Mouse (Mus musculus) heart, postnatal 0 days (tissue): ENCODE measurements around the gene Nupr1. TPM values are rescaled to one million over a fixed set of nuclear protein-coding genes. Genes with fewer than 3 reads are reported as not detected.

Experiments used
- ATAC-seq: fragments of 200-750 bp; cut with Nextera tagmentation; 2 replicates; pipeline ENCODE4 v1.8.0; 2017; ENCODE audit warnings: low read depth, moderate number of reproducible peaks, moderate library complexity; ENCODE audit not compliant: insufficient read depth
- DNase-seq: peaks from one replicate; pipeline ENCODE4 v3.0.0-alpha.2; 2016; ENCODE audit warnings: low spot score
- H3K27ac ChIP-seq: fragments of 300-500 bp; sonication (generic); 2 replicates; pipeline ENCODE4 v1.5.1; 2014; ENCODE audit warnings: low read depth, mild to moderate bottlenecking
- H3K27me3 ChIP-seq: fragments of 300-500 bp; sonication (generic); 2 replicates; pipeline ENCODE4 v1.6.1; 2014; ENCODE audit warnings: low read length, mixed read lengths; ENCODE audit not compliant: control insufficient read depth, insufficient read depth
- H3K36me3 ChIP-seq: fragments of 300-500 bp; sonication (generic); replicated peaks from 2 replicates; pipeline ENCODE4 v1.6.1; 2014; ENCODE audit warnings: low read length, mixed read lengths; ENCODE audit not compliant: control insufficient read depth, insufficient read depth
- H3K4me1 ChIP-seq: fragments of 300-500 bp; sonication (generic); 2 replicates; pipeline ENCODE4 v1.6.1; 2014; ENCODE audit warnings: antibody characterized with exemption; ENCODE audit not compliant: control insufficient read depth, insufficient read depth
- H3K4me2 ChIP-seq: fragments of 300-500 bp; sonication (generic); 2 replicates; pipeline ENCODE4 v1.6.1; 2014; ENCODE audit warnings: low read depth, mild to moderate bottlenecking, low read length, moderate library complexity
- H3K4me3 ChIP-seq: fragments of 300-500 bp; sonication (generic); 2 replicates; pipeline ENCODE4 v1.5.1; 2014; ENCODE audit warnings: low read depth, low read length
- H3K9ac ChIP-seq: fragments of 300-500 bp; sonication (generic); replicated peaks from 2 replicates; pipeline ENCODE4 v1.6.1; 2014; ENCODE audit warnings: low read depth, low read length, mixed read lengths
- H3K9me3 ChIP-seq: fragments of 300-500 bp; sonication (generic); replicated peaks from 2 replicates; pipeline ENCODE4 v1.6.1; 2016; ENCODE audit warnings: low read length; ENCODE audit not compliant: control insufficient read depth
- CTCF ChIP-seq: IDR thresholded peaks from 2 replicates; pipeline ENCODE4 v1.5.1; 2016; ENCODE audit warnings: antibody characterized with exemption, control low read depth, low read depth
- EP300 ChIP-seq: IDR thresholded peaks from 2 replicates; pipeline ENCODE4 v1.6.1; 2016; ENCODE audit warnings: antibody characterized with exemption, low read depth
- WGBS: fragments of 180-500 bp; shearing (Covaris S2); extraction: QIAGEN DNeasy Blood & Tissue Kit; methylation state at CpG from one replicate; pipeline ENCODE4 v1.1.7; 2014; 5-methylcytosine and 5-hydroxymethylcytosine counted together
- polyA plus RNA-seq: library from polyadenylated mRNA; unstranded; fragments of >200 nt; fragmentation: Nextera tagmentation; extraction: Ambion mirVana; gene quantifications from 2 replicates; pipeline ENCODE4 v1.2.1, GENCODE M21; 2015
- total RNA-seq: library from RNA; depleted of rRNA; stranded (reverse); fragments of >200 nt; gene quantifications from 2 replicates; pipeline ENCODE4 v1.2.3, GENCODE M21; 2014; ENCODE audit warnings: low replicate concordance

The Nupr1 gene
- total and polyA plus RNA-seq, 2 experiments from 2014 or later: 1.3 to 8.9 TPM

DNA sequence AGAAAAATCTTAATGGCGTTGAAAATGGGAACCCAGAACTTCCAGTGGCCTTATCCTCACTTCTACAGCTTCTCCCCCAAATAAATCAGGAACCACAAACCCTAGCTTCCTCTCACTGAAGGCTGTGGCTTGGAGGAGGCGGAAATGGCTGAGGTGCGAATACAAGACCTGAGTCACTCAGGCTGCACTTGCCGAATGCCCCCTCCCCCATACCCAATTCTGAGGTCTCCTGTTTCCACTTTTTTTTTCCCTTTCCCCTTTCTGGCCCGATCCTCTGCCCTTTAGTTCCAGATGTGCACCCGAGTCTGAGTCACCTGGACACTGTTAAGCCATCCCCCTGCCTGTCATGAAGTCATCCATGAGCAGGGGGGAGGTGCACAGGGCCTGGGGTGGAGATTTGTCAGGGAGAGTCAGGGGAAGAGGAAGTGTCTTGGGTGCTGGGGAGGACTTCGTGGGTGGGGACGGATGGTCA, 46.1 kb downstream of the Nupr1 start, which contains the start of gene Apobr:
Gene Apobr (plus strand): TSS at position 437 of the 472 bp plus-strand sequence.
- H3K27ac ChIP-seq: no peak within 1 kb of the TSS
- H3K36me3 ChIP-seq: 0 out of 2 replicates have a peak, but pooled peaks cover 5% of the 10 kb centered on the region
- H3K4me3 ChIP-seq: peak within 1 kb of the TSS; percentile 67
- 72% methylated on average over 8 of the region's 8 CpGs for WGBS
- no peak for DNase-seq
- no peak for TF ChIP-seq CTCF
- TF ChIP-seq EP300: no peak
- ATAC-seq: no peak
- H3K9ac ChIP-seq: no peak within 1 kb of the TSS
- H3K4me1 ChIP-seq: peaks cover 9% of the 10 kb centered on the region; the same call in 1 of the 2 replicates
- H3K4me2 ChIP-seq: peak within 1 kb of the TSS; percentile 86
- no peaks in the 10 kb centered on the region for H3K9me3 ChIP-seq
- H3K27me3 ChIP-seq: no peaks in the 10 kb centered on the region

DNA sequence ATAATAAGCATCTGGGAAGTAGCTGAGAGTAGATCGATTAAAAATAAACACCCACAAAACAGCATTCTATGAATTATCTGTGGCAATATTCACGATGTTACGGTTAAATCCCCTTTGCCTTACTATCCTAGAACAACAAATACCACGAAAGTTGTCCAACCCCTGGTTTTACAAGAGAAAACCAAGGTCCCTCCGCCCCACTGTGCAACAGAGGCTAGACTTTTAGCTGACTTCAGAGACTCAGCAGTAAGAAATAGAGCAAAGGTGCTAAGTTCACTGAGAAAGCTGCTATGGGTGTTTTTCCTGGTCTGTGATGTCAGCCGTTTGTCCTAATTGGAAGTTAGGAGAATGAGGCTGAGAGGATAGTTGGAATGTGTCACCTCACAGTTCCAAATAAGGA, 46.9 kb downstream of the Nupr1 start:
- no peak overlapping the region for H3K9ac ChIP-seq
- H3K4me1 ChIP-seq: peaks cover 9% of the 10 kb centered on the region; the same call in 1 of the 2 replicates
- H3K27me3 ChIP-seq: no peaks in the 10 kb centered on the region
- H3K36me3 ChIP-seq: peaks cover 6% of the 10 kb centered on the region; the same call in 1 of the 2 replicates
- H3K4me2 ChIP-seq: peak overlapping the region; percentile 86
- no peak for TF ChIP-seq EP300
- TF ChIP-seq CTCF: no peak
- H3K4me3 ChIP-seq: peak overlapping the region; percentile 67
- no peak overlapping the region for H3K27ac ChIP-seq
- no peaks in the 10 kb centered on the region for H3K9me3 ChIP-seq
- ATAC-seq: no peak
- WGBS: 49% methylated on average over 6 of the region's 6 CpGs
- peak; percentile 13 for DNase-seq

DNA sequence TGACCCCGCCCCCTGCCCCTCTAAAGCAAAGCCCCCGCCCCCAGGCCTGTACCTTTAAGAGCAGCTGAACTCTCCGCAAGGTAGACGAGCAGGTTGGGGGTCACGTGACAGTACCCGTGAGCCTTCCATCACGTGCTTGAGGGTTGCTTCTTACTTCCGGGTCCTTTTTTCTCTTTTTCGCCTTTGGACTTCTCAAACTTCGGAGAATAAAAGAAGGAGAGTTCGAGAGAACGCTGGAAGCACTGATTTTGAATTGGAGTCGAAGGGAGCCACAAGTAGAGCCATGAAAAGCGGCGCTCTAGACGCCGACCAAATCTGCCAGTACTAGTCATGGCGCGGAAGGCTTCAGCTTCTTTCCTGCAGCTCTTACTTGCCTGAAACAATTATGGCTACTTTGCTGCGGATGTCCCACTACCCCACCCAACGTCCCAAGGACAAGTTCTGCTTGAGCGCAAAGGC, 47.4 kb downstream of the Nupr1 start:
- DNase-seq (peak; percentile 87), ATAC-seq (peak; percentile 84)
- Histone ChIP-seq H3K27me3 (no peaks in the 10 kb centered on the region), H3K36me3 (peaks cover 11% of the 10 kb centered on the region; the same call in 1 of the 2 replicates), H3K4me2 (peak overlapping the region; percentile 86), H3K27ac (peak overlapping the region; percentile 82), H3K9me3 (no peaks in the 10 kb centered on the region), H3K9ac (peak overlapping the region; percentile 58), H3K4me1 (peaks cover 9% of the 10 kb centered on the region; the same call in 1 of the 2 replicates), H3K4me3 (peak overlapping the region; percentile 67)
- WGBS: 1% methylated on average over 22 of the region's 22 CpGs
- TF ChIP-seq EP300: no peak
- TF ChIP-seq CTCF: no peak

DNA sequence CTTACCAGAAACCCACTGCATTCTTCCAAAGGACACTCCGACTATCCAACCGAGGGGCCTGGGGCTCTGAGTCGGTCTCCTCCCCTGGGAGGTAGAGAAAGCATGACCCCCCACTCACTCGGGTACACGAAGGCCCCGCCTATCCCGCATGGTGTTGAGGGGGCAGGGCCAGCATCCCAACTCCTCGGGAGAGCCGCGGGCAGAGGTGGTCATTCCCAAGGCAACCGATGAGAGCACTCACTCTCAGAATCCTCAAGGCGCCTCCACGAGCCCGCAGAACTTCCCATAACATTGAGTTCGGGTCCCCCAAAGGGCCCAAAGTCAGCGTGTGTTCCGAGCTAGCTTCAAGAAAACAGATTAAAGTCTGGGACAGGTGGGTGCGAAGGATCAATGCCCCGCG, 47.9 kb downstream of the Nupr1 start:
- DNase-seq (no peak), ATAC-seq (peak; percentile 49; the same call in 1 of the 2 replicates)
- Histone ChIP-seq H3K9me3 (no peaks in the 10 kb centered on the region), H3K4me1 (peaks cover 9% of the 10 kb centered on the region; the same call in 1 of the 2 replicates), H3K27me3 (no peaks in the 10 kb centered on the region), H3K4me2 (peak overlapping the region; percentile 86), H3K4me3 (peak overlapping the region; percentile 67), H3K36me3 (peaks cover 11% of the 10 kb centered on the region; the same call in 1 of the 2 replicates), H3K9ac (peak overlapping the region; percentile 58), H3K27ac (peak overlapping the region; percentile 82)
- TF ChIP-seq EP300 (no peak), CTCF (no peak)
- WGBS: 2% methylated on average over 20 of the region's 20 CpGs

DNA sequence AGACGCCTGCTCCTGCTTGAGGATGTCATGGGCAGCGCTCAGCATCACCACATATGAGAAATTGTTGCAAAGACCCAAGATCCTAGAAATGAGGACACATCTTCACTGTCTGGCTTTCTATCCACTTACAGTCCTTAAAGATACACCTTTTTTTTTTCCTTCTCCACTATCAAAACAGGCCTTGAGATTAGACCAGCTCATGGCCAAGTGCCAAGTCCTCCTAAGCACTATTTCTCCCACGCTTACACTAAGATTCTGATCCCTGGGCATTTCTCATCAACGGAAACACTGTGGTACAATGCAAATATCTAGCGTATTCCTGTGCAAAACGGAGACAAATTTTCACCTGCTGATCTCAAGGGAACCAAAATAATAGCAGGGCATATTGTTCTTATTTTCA, 49.0 kb downstream of the Nupr1 start:
- peaks cover 9% of the 10 kb centered on the region; the same call in 1 of the 2 replicates for H3K4me1 ChIP-seq
- no peaks in the 10 kb centered on the region for H3K27me3 ChIP-seq
- H3K4me2 ChIP-seq: no peak overlapping the region
- ATAC-seq (no peak), DNase-seq (no peak)
- TF ChIP-seq EP300 (no peak), CTCF (no peak)
- 69% methylated on average over 6 of the region's 6 CpGs for WGBS
- H3K9me3 ChIP-seq: no peaks in the 10 kb centered on the region
- H3K9ac ChIP-seq: no peak overlapping the region
- peaks cover 11% of the 10 kb centered on the region; the same call in 1 of the 2 replicates for H3K36me3 ChIP-seq
- no peak overlapping the region for H3K4me3 ChIP-seq
- no peak overlapping the region for H3K27ac ChIP-seq

DNA sequence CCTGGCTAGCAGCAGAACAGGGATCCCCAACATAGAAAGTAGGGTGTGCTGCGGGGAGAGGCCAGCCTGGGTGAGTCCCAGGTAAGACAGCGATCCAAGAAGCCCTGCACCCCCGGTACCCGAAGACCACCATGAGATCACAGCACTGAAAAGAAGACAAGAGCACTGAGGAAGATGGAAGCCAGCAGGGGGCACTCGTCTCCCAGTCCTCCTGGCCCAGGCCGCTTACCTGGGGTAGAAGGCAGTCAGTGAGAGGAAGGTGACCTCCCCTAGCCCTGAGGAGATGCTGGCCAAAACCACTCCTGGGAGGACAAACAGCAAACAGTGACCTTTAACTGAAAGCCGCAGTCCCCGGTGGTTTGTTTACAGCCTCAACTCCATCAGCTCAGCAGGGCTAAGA, 51.5 kb downstream of the Nupr1 start:
- ATAC-seq: no peak
- no peak overlapping the region for H3K4me2 ChIP-seq
- 57% methylated on average over 8 of the region's 8 CpGs for WGBS
- DNase-seq: no peak
- H3K27ac ChIP-seq: no peak overlapping the region
- TF ChIP-seq EP300 (no peak), CTCF (peak; percentile 49)
- peaks cover 11% of the 10 kb centered on the region; the same call in 1 of the 2 replicates for H3K36me3 ChIP-seq
- peaks cover 9% of the 10 kb centered on the region; the same call in 1 of the 2 replicates for H3K4me1 ChIP-seq
- H3K4me3 ChIP-seq: no peak overlapping the region
- H3K27me3 ChIP-seq: no peaks in the 10 kb centered on the region
- no peak overlapping the region for H3K9ac ChIP-seq
- H3K9me3 ChIP-seq: no peaks in the 10 kb centered on the region
